Mouse (Mus musculus) heart, adult 2 months (tissue): ENCODE measurements around the gene Clip1.

Source experiments
- CTCF ChIP-seq: fragments of 200-600 bp; IDR thresholded peaks from 2 replicates; pipeline ENCODE4 v1.8.1; 2022; ENCODE audit warnings: antibody characterized with exemption, mild to moderate bottlenecking, moderate library complexity
- EP300 ChIP-seq: fragments of 200-500 bp; IDR thresholded peaks from 2 replicates; pipeline ENCODE4 v1.6.1; 2011; ENCODE audit warnings: low read depth, low read length, control low read depth; ENCODE audit not compliant: insufficient read depth
- POLR2A ChIP-seq: fragments of 200-500 bp; IDR thresholded peaks from 2 replicates; pipeline ENCODE4 v1.6.1; 2011; ENCODE audit warnings: mild to moderate bottlenecking, low read depth, low read length, control low read depth; ENCODE audit not compliant: insufficient read depth

GRCm38 (mm10) chr5:123626631-123627030 is 57.8 kb downstream of the Clip1 start:
- TF ChIP-seq CTCF = peak; percentile 68
- no peak for TF ChIP-seq EP300
- TF ChIP-seq POLR2A = no peak
